Mouse (Mus musculus) thymus, adult 2 months (tissue): ENCODE data around the gene Ints11. TPM values are rescaled to one million over a fixed set of nuclear protein-coding genes. Genes with fewer than 3 reads are reported as not detected.

Experiments
- DNase-seq: peaks from one replicate; pipeline ENCODE4 v3.0.0; 2021
- H3K27ac ChIP-seq: fragments of 200-500 bp; 2 replicates; pipeline ENCODE4 v1.5.1; 2012; ENCODE audit warnings: low read length, control low read depth; ENCODE audit not compliant: control insufficient read depth, insufficient read depth
- H3K27me3 ChIP-seq: fragments of 200-500 bp; 2 replicates; pipeline ENCODE4 v1.6.1; 2012; ENCODE audit warnings: mild to moderate bottlenecking, low read length, moderate library complexity, mixed read lengths; ENCODE audit not compliant: control insufficient read depth, insufficient read depth
- H3K36me3 ChIP-seq: fragments of 200-500 bp; 2 replicates; pipeline ENCODE4 v1.6.1; 2012; ENCODE audit warnings: mild to moderate bottlenecking, low read length, moderate library complexity; ENCODE audit not compliant: control insufficient read depth, insufficient read depth
- H3K4me1 ChIP-seq: fragments of 200-500 bp; replicated peaks from 2 replicates; pipeline ENCODE4 v1.6.1; 2012; ENCODE audit warnings: low read length; ENCODE audit not compliant: control insufficient read depth, insufficient read depth
- H3K4me3 ChIP-seq: fragments of 200-500 bp; 2 replicates; pipeline ENCODE4 v1.5.1; 2012; ENCODE audit warnings: mild to moderate bottlenecking, low read length, control low read depth, moderate library complexity; ENCODE audit not compliant: control insufficient read depth, insufficient read depth
- CTCF ChIP-seq: fragments of 200-500 bp; IDR thresholded peaks from 2 replicates; pipeline ENCODE4 v1.5.1; 2012; ENCODE audit warnings: mild to moderate bottlenecking, control low read depth, low read length, moderate library complexity, borderline replicate concordance; ENCODE audit not compliant: control insufficient read depth, poor library complexity, insufficient read depth; ENCODE audit errors: extremely low read depth
- POLR2A ChIP-seq: fragments of 200-500 bp; IDR thresholded peaks from 2 replicates; pipeline ENCODE4 v1.6.1; 2012; ENCODE audit warnings: mild to moderate bottlenecking, low read length, control low read depth, moderate library complexity; ENCODE audit not compliant: control insufficient read depth, poor library complexity, insufficient read depth; ENCODE audit errors: extremely low read depth
- WGBS: fragments of 180-500 bp; shearing (Covaris S2); methylation state at CpG from one replicate; pipeline ENCODE4 v1.1.7; 2018; 5-methylcytosine and 5-hydroxymethylcytosine counted together
- polyA plus RNA-seq: library from polyadenylated mRNA; depleted of rRNA; stranded (reverse); fragments of >200 nt; gene quantifications from 2 replicates; pipeline ENCODE4 v1.2.3, GENCODE M21; 2012; rRNA removed

Ints11 gene
- polyA plus RNA-seq, 1 experiment = 107 TPM

DNA sequence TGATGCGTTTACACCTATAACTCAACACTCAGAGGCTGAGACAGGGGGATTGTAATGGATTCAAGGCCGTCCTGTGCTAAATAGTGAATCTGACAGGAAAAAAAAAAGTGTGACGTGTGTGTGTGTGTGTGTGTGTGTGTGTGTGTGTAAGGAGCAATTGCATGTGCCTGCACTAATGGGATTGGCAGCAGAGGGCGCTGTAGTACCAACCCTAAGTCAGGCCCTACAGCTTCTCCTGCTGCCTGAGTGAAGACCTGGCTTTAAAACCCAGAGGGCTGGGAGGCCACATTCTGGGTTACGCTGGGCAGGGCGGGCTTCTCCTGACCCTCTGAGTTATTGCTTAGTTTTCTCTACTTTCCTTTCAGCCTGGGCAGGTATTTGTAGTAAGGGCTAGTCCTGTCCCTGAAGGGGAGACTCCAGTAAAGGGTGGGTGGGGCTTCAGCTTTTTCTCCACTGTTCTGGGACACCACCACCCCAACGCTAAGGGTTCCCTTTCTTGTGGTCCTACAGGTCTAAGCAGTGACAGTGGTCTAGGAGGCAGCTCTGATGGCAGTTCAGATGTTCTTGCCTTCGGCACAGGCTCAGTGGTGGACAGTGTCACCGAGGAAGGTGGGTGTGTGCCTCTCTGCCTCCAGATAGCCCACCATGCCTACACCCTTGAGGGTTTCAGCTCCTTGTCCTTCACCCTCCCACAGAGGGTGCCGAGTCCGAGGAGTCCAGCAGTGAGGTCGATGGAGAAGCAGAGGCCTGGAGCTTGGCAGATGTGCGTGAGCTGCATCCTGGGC lies 35.2 kb downstream of the Ints11 start:
- TF ChIP-seq POLR2A (no peak), CTCF (no peak)

GRCm38 (mm10) chr4:155905634-155906033 lies 36.3 kb downstream of the Ints11 start:
- H3K36me3 ChIP-seq = peaks cover 15% of the 10 kb centered on the region
- H3K27ac ChIP-seq = no peak overlapping the region
- DNase-seq = no peak
- no peak overlapping the region for H3K4me3 ChIP-seq
- TF ChIP-seq CTCF (no peak), POLR2A (no peak)
- no peaks in the 10 kb centered on the region for H3K27me3 ChIP-seq
- WGBS = 98% methylated on average over 13 of the region's 13 CpGs
- H3K4me1 ChIP-seq = no peaks in the 10 kb centered on the region

More for the DNA sequence above, 35.2 kb downstream of the Ints11 start:
- WGBS = 95% methylated on average over 13 of the region's 13 CpGs
- Histone ChIP-seq H3K36me3 (peaks cover 25% of the 10 kb centered on the region), H3K4me3 (no peak overlapping the region), H3K27me3 (no peaks in the 10 kb centered on the region), H3K4me1 (no peaks in the 10 kb centered on the region), H3K27ac (no peak overlapping the region)
- no peak for DNase-seq

DNA sequence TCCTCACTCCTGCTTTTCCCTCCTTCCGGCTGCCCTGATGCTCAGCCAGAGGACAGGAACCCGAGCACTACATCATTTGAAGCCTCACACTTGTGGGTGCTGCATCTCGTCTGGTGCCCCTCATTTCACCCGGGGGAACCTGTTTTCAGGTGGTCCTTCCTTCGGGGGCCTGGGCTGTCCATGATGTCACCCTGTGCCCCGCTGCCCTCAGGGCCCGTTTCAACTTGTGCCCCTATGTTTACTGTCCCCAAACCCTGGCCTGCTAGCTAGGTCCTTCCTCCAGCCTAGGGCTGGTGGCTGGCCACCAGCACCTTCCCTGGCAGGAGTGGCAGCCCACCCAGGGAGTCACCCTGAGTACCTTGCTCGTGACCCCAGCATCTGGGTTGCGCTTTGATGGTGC lies 36.8 kb downstream of the Ints11 start:
- no peak for DNase-seq
- peaks cover 11% of the 10 kb centered on the region for H3K36me3 ChIP-seq
- H3K4me1 ChIP-seq = no peaks in the 10 kb centered on the region
- 96% methylated on average over 9 of the region's 9 CpGs for WGBS
- H3K27ac ChIP-seq = no peak overlapping the region
- TF ChIP-seq CTCF = no peak
- no peak for TF ChIP-seq POLR2A
- no peak overlapping the region for H3K4me3 ChIP-seq
- H3K27me3 ChIP-seq = no peaks in the 10 kb centered on the region

GRCm38 (mm10) chr4:155907003-155907402 lies 37.7 kb downstream of the Ints11 start:
- Histone ChIP-seq H3K36me3 (peaks cover 2% of the 10 kb centered on the region), H3K27ac (no peak overlapping the region), H3K4me1 (no peaks in the 10 kb centered on the region), H3K27me3 (no peaks in the 10 kb centered on the region), H3K4me3 (no peak overlapping the region)
- TF ChIP-seq POLR2A (no peak), CTCF (no peak)
- 96% methylated on average over 11 of the region's 11 CpGs for WGBS
- no peak for DNase-seq

DNA sequence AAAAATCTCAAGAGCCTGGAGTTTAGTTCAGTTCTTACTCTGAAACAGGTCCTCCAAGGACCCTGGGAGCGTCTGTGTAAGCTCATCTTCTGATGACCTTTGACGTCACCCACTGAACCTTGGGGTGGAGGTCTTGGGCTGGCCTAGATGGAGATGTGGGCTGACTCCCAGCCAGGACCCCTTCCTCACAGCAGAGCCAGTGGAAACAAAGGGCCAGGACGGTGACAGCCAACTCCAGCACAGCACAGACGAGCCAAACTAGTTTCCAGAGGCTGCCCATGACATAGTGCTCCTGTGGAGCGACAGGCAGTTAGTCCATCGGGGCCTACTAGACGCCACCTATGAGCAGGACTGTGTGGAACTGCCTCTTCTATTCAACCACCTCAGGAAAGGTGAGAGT lies 38.9 kb downstream of the Ints11 start:
- Histone ChIP-seq H3K4me1 (no peaks in the 10 kb centered on the region), H3K4me3 (no peak overlapping the region), H3K27ac (no peak overlapping the region), H3K36me3 (no peaks in the 10 kb centered on the region), H3K27me3 (no peaks in the 10 kb centered on the region)
- WGBS = 71% methylated on average over 7 of the region's 7 CpGs
- TF ChIP-seq CTCF = no peak
- DNase-seq = no peak

DNA sequence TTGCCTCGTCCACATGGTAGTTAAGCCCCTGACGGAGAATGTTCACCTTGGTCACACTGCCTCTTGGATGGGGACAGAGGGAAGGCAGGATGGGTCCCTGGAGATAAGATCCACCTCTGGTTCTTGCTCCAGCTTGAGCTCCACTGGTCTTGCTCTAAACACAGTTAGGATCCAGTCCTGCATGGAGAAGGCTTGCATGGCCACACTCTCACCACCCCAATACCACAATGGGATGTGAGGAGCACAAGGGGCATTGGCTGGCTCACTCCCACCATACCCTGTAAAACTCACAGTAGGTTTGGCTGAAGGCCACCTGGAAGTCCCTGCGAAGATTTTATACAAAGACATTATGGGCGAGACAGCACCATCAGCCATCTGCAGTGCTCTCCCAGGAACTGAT lies 39.4 kb downstream of the Ints11 start:
- TF ChIP-seq CTCF (no peak), POLR2A (no peak)
- Histone ChIP-seq H3K4me1 (no peaks in the 10 kb centered on the region), H3K4me3 (no peak overlapping the region), H3K27me3 (no peaks in the 10 kb centered on the region), H3K27ac (no peak overlapping the region), H3K36me3 (no peaks in the 10 kb centered on the region)
- WGBS = 71% methylated on average over 4 of the region's 4 CpGs
- DNase-seq = no peak

- Histone ChIP-seq H3K4me3 (no peak overlapping the region), H3K4me1 (no peaks in the 10 kb centered on the region), H3K27me3 (no peaks in the 10 kb centered on the region), H3K36me3 (no peaks in the 10 kb centered on the region), H3K27ac (no peak overlapping the region)
- TF ChIP-seq POLR2A = no peak
- no peak for TF ChIP-seq CTCF
- 78% methylated on average over 1 of the region's 1 CpGs for WGBS
- DNase-seq = no peak
Measured at GRCm38 (mm10) chr4:155932031-155932430, 62.7 kb downstream of the Ints11 start.

Other genes with a start within 250 kb of the Ints11 start
- 34.4 and 42.1 TPM in 2 replicates for gene Cdk11b, start 244.7 kb upstream of the Ints11 start, polyA plus RNA-seq
- not detected in 2 replicates for gene Gm10563, start 224.1 kb upstream of the Ints11 start, polyA plus RNA-seq
- gene Mmp23, start 216.2 kb upstream of the Ints11 start, polyA plus RNA-seq = 17.0 and 17.8 TPM in 2 replicates
- gene Mib2, start 200.3 kb upstream of the Ints11 start, polyA plus RNA-seq = 91.2 and 99.7 TPM in 2 replicates
- gene Fndc10, start 175.2 kb upstream of the Ints11 start, polyA plus RNA-seq = 17.4 and 18.5 TPM in 2 replicates
- gene Ssu72, start 164.7 kb upstream of the Ints11 start, polyA plus RNA-seq = 184 and 186 TPM in 2 replicates
- 4.9 and 5.1 TPM in 2 replicates for gene Tmem240, start 134.7 kb upstream of the Ints11 start, polyA plus RNA-seq
- 87.0 and 93.1 TPM in 2 replicates for gene Atad3a, start 108.5 kb upstream of the Ints11 start, polyA plus RNA-seq
- 11.2 and 13.5 TPM in 2 replicates for gene Vwa1, start 94.8 kb upstream of the Ints11 start, polyA plus RNA-seq
- 0.55 and 0.58 TPM in 2 replicates for gene Tmem88b, start 83.7 kb upstream of the Ints11 start, polyA plus RNA-seq
- gene Ankrd65, start 79.1 kb upstream of the Ints11 start, polyA plus RNA-seq = 0.42 and 0.92 TPM in 2 replicates
- 74.6 and 77.9 TPM in 2 replicates for gene Mrpl20, start 66.7 kb upstream of the Ints11 start, polyA plus RNA-seq
- gene Ccnl2, start 57.1 kb upstream of the Ints11 start, polyA plus RNA-seq = 131 and 145 TPM in 2 replicates
- 230 and 238 TPM in 2 replicates for gene Aurkaip1, start 38.3 kb upstream of the Ints11 start, polyA plus RNA-seq
- gene Mxra8, start 29.9 kb upstream of the Ints11 start, polyA plus RNA-seq = 30.7 and 43.4 TPM in 2 replicates
- 152 and 184 TPM in 2 replicates for gene Dvl1, start 22.1 kb upstream of the Ints11 start, polyA plus RNA-seq
- 2.7 and 3.0 TPM in 2 replicates for gene Tas1r3, start 6.2 kb upstream of the Ints11 start, polyA plus RNA-seq
- gene Cptp, start 106 bp upstream of the Ints11 start, polyA plus RNA-seq = 31.9 and 32.2 TPM in 2 replicates
- gene Pusl1, start 22.2 kb downstream of the Ints11 start, polyA plus RNA-seq = 83.2 and 91.1 TPM in 2 replicates
- gene Acap3, start 22.3 kb downstream of the Ints11 start, polyA plus RNA-seq = 77.6 and 86.1 TPM in 2 replicates
- 122 and 147 TPM in 2 replicates for gene Ube2j2, start 74.3 kb downstream of the Ints11 start, polyA plus RNA-seq
- gene C1qtnf12, start 92.8 kb downstream of the Ints11 start, polyA plus RNA-seq = 19.3 and 21.6 TPM in 2 replicates
- gene B3galt6, start 123.1 kb downstream of the Ints11 start, polyA plus RNA-seq = 9.5 and 10.8 TPM in 2 replicates
- gene Sdf4, start 123.3 kb downstream of the Ints11 start, polyA plus RNA-seq = 65.6 and 68.4 TPM in 2 replicates
- 68.9 and 81.3 TPM in 2 replicates for gene Tnfrsf4, start 144.3 kb downstream of the Ints11 start, polyA plus RNA-seq
- 82.1 and 85.2 TPM in 2 replicates for gene Tnfrsf18, start 156.6 kb downstream of the Ints11 start, polyA plus RNA-seq
- gene Ttll10, start 189.9 kb downstream of the Ints11 start, polyA plus RNA-seq = 2.4 and 3.5 TPM in 2 replicates
- gene 9430015G10Rik, start 240.4 kb downstream of the Ints11 start, polyA plus RNA-seq = 89.1 and 93.3 TPM in 2 replicates